Mouse (Mus musculus): Measurements from ENCODE around the gene Iqcd. TPM values are rescaled to one million over a fixed set of nuclear protein-coding genes. Genes with fewer than 3 reads are reported as not detected.
A peak's percentile ranks its signal among the peaks of the same experiment; 100 is the strongest.

The Iqcd gene
- polyA plus RNA-seq, 1 experiment = 0.91 TPM

GRCm38 (mm10) chr5:120570289-120570897 is 18.4 kb upstream of the Iqcd start:
- Histone ChIP-seq H3K36me3 (ENCODE audit: control insufficient read depth, insufficient read depth) (peaks cover 16% of the 10 kb centered on the region), H3K4me3 (no peak overlapping the region), H3K4me2 (ENCODE audit: low read depth) (no peak overlapping the region), H3ac (ENCODE audit: control insufficient read depth, insufficient read length) (no peak overlapping the region), H3K79me2 (ENCODE audit: control insufficient read depth, insufficient read depth) (peaks cover 73% of the 10 kb centered on the region), H3K27me3 (ENCODE audit: control insufficient read depth, insufficient read depth, insufficient read length) (no peaks in the 10 kb centered on the region)
- TF ChIP-seq MYOD1 (IDR thresholded peaks at IDR 0.05; ENCODE audit: control insufficient read depth in 1 of 3, insufficient read length in 2 of 3, low read depth in 2 of 3) = peak in 1 of 3 experiments; percentile 13
- TF ChIP-seq USF1 (IDR thresholded peaks at IDR 0.05; ENCODE audit: low read depth) = no peak
- no peak for TF ChIP-seq MYOG (IDR thresholded peaks at IDR 0.05; ENCODE audit: control insufficient read depth in 1 of 3, insufficient read depth in 1 of 3, insufficient read length in 2 of 3, low read depth in 2 of 3)
- TF ChIP-seq CEBPB (IDR thresholded peaks at IDR 0.05; ENCODE audit: insufficient read depth, poor library complexity, severe bottlenecking) = no peak

- no peaks in the 10 kb centered on the region for H3K27me3 ChIP-seq (ENCODE audit: control insufficient read depth, insufficient read depth, insufficient read length)
- peaks cover 73% of the 10 kb centered on the region for H3K79me2 ChIP-seq (ENCODE audit: control insufficient read depth, insufficient read depth)
- peaks cover 16% of the 10 kb centered on the region for H3K36me3 ChIP-seq (ENCODE audit: control insufficient read depth, insufficient read depth)
- H3K4me2 ChIP-seq (ENCODE audit: low read depth) = peak overlapping the region; percentile 7
- no peak overlapping the region for H3K4me3 ChIP-seq
- TF ChIP-seq POLR2A (IDR thresholded peaks at IDR 0.05; ENCODE audit: insufficient read length, low read depth) = no peak
- TF ChIP-seq MAX (IDR thresholded peaks at IDR 0.05; ENCODE audit: low read depth) = no peak
- TF ChIP-seq MYOG (IDR thresholded peaks at IDR 0.05; ENCODE audit: control insufficient read depth in 1 of 3, insufficient read depth in 1 of 3, insufficient read length in 2 of 3, low read depth in 2 of 3) = no peak
- TF ChIP-seq SRF (IDR thresholded peaks at IDR 0.05; ENCODE audit: control insufficient read depth, insufficient read length, low read depth) = no peak
- no peak for TF ChIP-seq MYOD1 (IDR thresholded peaks at IDR 0.05; ENCODE audit: control insufficient read depth in 1 of 3, insufficient read length in 2 of 3, low read depth in 2 of 3)
- no peak for TF ChIP-seq TCF12 (IDR thresholded peaks at IDR 0.05; ENCODE audit: insufficient read depth, poor library complexity, severe bottlenecking)
- TF ChIP-seq E2F4 (IDR thresholded peaks at IDR 0.05; ENCODE audit: insufficient read depth) = no peak
- no peak for TF ChIP-seq USF1 (IDR thresholded peaks at IDR 0.05; ENCODE audit: low read depth)
- no peak for TF ChIP-seq POLR2AphosphoS2 (IDR thresholded peaks at IDR 0.05; ENCODE audit: insufficient read length, low read depth)
- TF ChIP-seq REST (IDR thresholded peaks at IDR 0.05; ENCODE audit: insufficient read depth, insufficient read length) = no peak
- TF ChIP-seq TCF3 (IDR thresholded peaks at IDR 0.05; ENCODE audit: insufficient read length, low read depth) = no peak
- TF ChIP-seq CEBPB (IDR thresholded peaks at IDR 0.05; ENCODE audit: insufficient read depth, poor library complexity, severe bottlenecking) = no peak
- H3ac ChIP-seq (ENCODE audit: control insufficient read depth, insufficient read length) = no peak overlapping the region
Measured at GRCm38 (mm10) chr5:120571056-120571740, 17.6 kb upstream of the Iqcd start.

GRCm38 (mm10) chr5:120574469-120575063 is 14.2 kb upstream of the Iqcd start:
- no peak overlapping the region for H3K4me2 ChIP-seq (ENCODE audit: low read depth)
- peaks cover 13% of the 10 kb centered on the region for H3K36me3 ChIP-seq (ENCODE audit: control insufficient read depth, insufficient read depth)
- H3K79me2 ChIP-seq (ENCODE audit: control insufficient read depth, insufficient read depth) = peaks cover 66% of the 10 kb centered on the region
- TF ChIP-seq POLR2A (IDR thresholded peaks at IDR 0.05; ENCODE audit: insufficient read length, low read depth) (no peak), SRF (IDR thresholded peaks at IDR 0.05; ENCODE audit: control insufficient read depth, insufficient read length, low read depth) (no peak), CEBPB (IDR thresholded peaks at IDR 0.05; ENCODE audit: insufficient read depth, poor library complexity, severe bottlenecking) (no peak), TCF3 (IDR thresholded peaks at IDR 0.05; ENCODE audit: insufficient read length, low read depth) (no peak), MYOD1 (IDR thresholded peaks at IDR 0.05; ENCODE audit: control insufficient read depth in 1 of 3, insufficient read length in 2 of 3, low read depth in 2 of 3) (no peak), E2F4 (IDR thresholded peaks at IDR 0.05; ENCODE audit: insufficient read depth) (no peak), MAX (IDR thresholded peaks at IDR 0.05; ENCODE audit: low read depth) (no peak), MYOG (IDR thresholded peaks at IDR 0.05; ENCODE audit: control insufficient read depth in 1 of 3, insufficient read depth in 1 of 3, insufficient read length in 2 of 3, low read depth in 2 of 3) (no peak), USF1 (IDR thresholded peaks at IDR 0.05; ENCODE audit: low read depth) (no peak), TCF12 (IDR thresholded peaks at IDR 0.05; ENCODE audit: insufficient read depth, poor library complexity, severe bottlenecking) (no peak)
- H3K4me3 ChIP-seq = no peak overlapping the region
- no peaks in the 10 kb centered on the region for H3K27me3 ChIP-seq (ENCODE audit: control insufficient read depth, insufficient read depth, insufficient read length)
- H3ac ChIP-seq (ENCODE audit: control insufficient read depth, insufficient read length) = no peak overlapping the region

GRCm38 (mm10) chr5:120576781-120577301 is 12.0 kb upstream of the Iqcd start:
- Histone ChIP-seq H3K4me3 (no peak overlapping the region), H3K4me2 (ENCODE audit: low read depth) (peak overlapping the region; percentile 81), H3K27me3 (ENCODE audit: control insufficient read depth, insufficient read depth, insufficient read length) (no peaks in the 10 kb centered on the region), H3K79me2 (ENCODE audit: control insufficient read depth, insufficient read depth) (peaks cover 58% of the 10 kb centered on the region), H3K36me3 (ENCODE audit: control insufficient read depth, insufficient read depth) (peaks cover 21% of the 10 kb centered on the region), H3ac (ENCODE audit: control insufficient read depth, insufficient read length) (no peak overlapping the region)
- TF ChIP-seq POLR2AphosphoS2 (IDR thresholded peaks at IDR 0.05; ENCODE audit: insufficient read length, low read depth) (peak; percentile 50), MYOG (IDR thresholded peaks at IDR 0.05; ENCODE audit: control insufficient read depth in 1 of 3, insufficient read depth in 1 of 3, insufficient read length in 2 of 3, low read depth in 2 of 3) (peak in 1 of 3 experiments; percentile 12), E2F4 (IDR thresholded peaks at IDR 0.05; ENCODE audit: insufficient read depth) (no peak), MYOD1 (IDR thresholded peaks at IDR 0.05; ENCODE audit: control insufficient read depth in 1 of 3, insufficient read length in 2 of 3, low read depth in 2 of 3) (peak in 2 of 3 experiments; percentile 86 to 97)
